Mouse (Mus musculus) MEL (cell line): ENCODE data around the gene Ergic1. TPM values are rescaled to one million over a fixed set of nuclear protein-coding genes. Genes with fewer than 3 reads are reported as not detected.

ENCODE experiments used
- DNase-seq: peaks from one replicate; pipeline ENCODE4 v3.0.0; 2011; ENCODE audit warnings: low read depth, low spot score
- H3K27ac ChIP-seq: 2 replicates; pipeline ENCODE4 v1.5.1; 2012; ENCODE audit warnings: low read depth, mild to moderate bottlenecking, control low read depth, low read length, moderate library complexity; ENCODE audit not compliant: control insufficient read depth
- H3K27me3 ChIP-seq, 2 experiments: fragments of 150-350 bp in 1 of 2; sonication (generic) in 1 of 2; 2 replicates each; pipeline ENCODE4 v1.6.1; 2012; ENCODE audit warnings: low read length in 2 of 2, mild to moderate bottlenecking in 2 of 2, improper control_type of control experiment in 1 of 2, moderate library complexity in 1 of 2; ENCODE audit not compliant: insufficient read depth in 2 of 2, control insufficient read depth in 1 of 2
- H3K36me3 ChIP-seq, 2 experiments: 2 replicates each; pipeline ENCODE4 v1.6.1; 2012 to 2014; ENCODE audit warnings: low read length in 2 of 2, improper control_type of control experiment in 1 of 2, inconsistent platforms in 1 of 2, mild to moderate bottlenecking in 1 of 2; ENCODE audit not compliant: insufficient read depth in 2 of 2, control insufficient read depth in 1 of 2
- H3K4me1 ChIP-seq, 2 experiments: fragments of 150-350 bp in 1 of 2; sonication (generic) in 1 of 2; 2 replicates each; pipeline ENCODE4 v1.6.1; 2012; ENCODE audit warnings: low read length in 2 of 2, improper control_type of control experiment in 1 of 2, mild to moderate bottlenecking in 1 of 2; ENCODE audit not compliant: insufficient read depth in 2 of 2, control insufficient read depth in 1 of 2
- H3K4me3 ChIP-seq, 2 experiments: fragments of 150-350 bp in 1 of 2; sonication (generic) in 1 of 2; 2 replicates each; pipeline ENCODE4 v1.5.1; 2012; ENCODE audit warnings: low read depth in 2 of 2, low read length in 2 of 2, mild to moderate bottlenecking in 2 of 2, moderate library complexity in 2 of 2, control low read depth in 1 of 2, improper control_type of control experiment in 1 of 2; ENCODE audit not compliant: control insufficient read depth in 1 of 2, insufficient read depth in 1 of 2
- H3K79me2 ChIP-seq: 2 replicates; pipeline ENCODE4 v1.6.1; 2012; ENCODE audit warnings: mild to moderate bottlenecking, low read length, moderate library complexity; ENCODE audit not compliant: control insufficient read depth, poor library complexity, insufficient read depth
- H3K9ac ChIP-seq: 2 replicates; pipeline ENCODE4 v1.6.1; 2012; ENCODE audit warnings: low read depth, mild to moderate bottlenecking, control low read depth, low read length, moderate library complexity; ENCODE audit not compliant: control insufficient read depth, poor library complexity, severe bottlenecking
- H3K9me3 ChIP-seq: fragments of 150-350 bp; sonication (generic); replicated peaks from 2 replicates; pipeline ENCODE4 v1.6.1; 2012; ENCODE audit warnings: mild to moderate bottlenecking, low read length, improper control_type of control experiment, moderate library complexity; ENCODE audit not compliant: insufficient read depth
- CHD2 ChIP-seq: IDR thresholded peaks from 2 replicates; pipeline ENCODE4 v1.6.1; 2011; ENCODE audit warnings: low read length, improper control_type of control experiment
- MAZ ChIP-seq: IDR thresholded peaks from 2 replicates; pipeline ENCODE4 v1.6.1; 2012; ENCODE audit warnings: low read depth, mild to moderate bottlenecking, inconsistent platforms, low read length, improper control_type of control experiment
- POLR2AphosphoS2 ChIP-seq: IDR thresholded peaks from 2 replicates; pipeline ENCODE4 v1.6.1; 2011; ENCODE audit warnings: low read length, improper control_type of control experiment
- POLR2AphosphoS5 ChIP-seq: IDR thresholded peaks from 2 replicates; pipeline ENCODE4 v1.6.1; 2012; ENCODE audit warnings: low read depth, borderline replicate concordance, mild to moderate bottlenecking, inconsistent platforms, low read length, moderate library complexity, mixed read lengths
- USF2 ChIP-seq, 2 experiments: IDR thresholded peaks; 2 replicates each; pipeline ENCODE4 v1.6.1; 2011 to 2012; ENCODE audit warnings: improper control_type of control experiment in 2 of 2, low read length in 2 of 2, borderline replicate concordance in 1 of 2, inconsistent platforms in 1 of 2, low read depth in 1 of 2, mild to moderate bottlenecking in 1 of 2; ENCODE audit not compliant: insufficient read depth in 1 of 2
- ZKSCAN1 ChIP-seq: IDR thresholded peaks from 2 replicates; pipeline ENCODE4 v1.6.1; 2012; ENCODE audit warnings: low read depth, mild to moderate bottlenecking, inconsistent platforms, low read length, improper control_type of control experiment, moderate library complexity
- ZNF384 ChIP-seq: IDR thresholded peaks from 2 replicates; pipeline ENCODE4 v1.6.1; 2012; ENCODE audit warnings: low read depth, mild to moderate bottlenecking, inconsistent platforms, low read length, improper control_type of control experiment
- polyA plus RNA-seq, 2 experiments: library from polyadenylated mRNA; stranded (reverse) in 1 of 2; unstranded in 1 of 2; fragments of >175 nt in 1 of 2; fragments of >200 nt in 1 of 2; gene quantifications; 2 replicates each; pipeline versions ENCODE4 v1.2.1 to v1.2.4; 2012; ENCODE audit warnings: low replicate concordance in 2 of 2, low read depth in 1 of 2; ENCODE audit not compliant: insufficient read length in 2 of 2, insufficient read depth in 1 of 2, missing spikeins in 1 of 2
- total RNA-seq: library from RNA; depleted of rRNA; stranded (reverse); fragments of 300-350 nt; gene quantifications from 2 replicates; pipeline ENCODE4 v1.2.3, GENCODE M21; 2012

Gene Ergic1
- total and polyA plus RNA-seq, 3 experiments = 78.5 to 730 (median 95.6) TPM

GRCm38 (mm10) chr17:26551104-26551503 is 10.2 kb upstream of the Ergic1 start:
- Histone ChIP-seq H3K27me3 (peaks cover 28 to 30% of the 10 kb centered on the region in 2 experiments), H3K27ac (no peak overlapping the region), H3K9ac (no peak overlapping the region), H3K9me3 (no peaks in the 10 kb centered on the region), H3K79me2 (no peaks in the 10 kb centered on the region), H3K36me3 (no peaks in the 10 kb centered on the region), H3K4me1 (no peaks in the 10 kb centered on the region), H3K4me3 (no peak overlapping the region)
- DNase-seq = no peak
- no peak for TF ChIP-seq MAZ
- no peak for TF ChIP-seq ZNF384
- no peak for TF ChIP-seq POLR2AphosphoS2

GRCm38 (mm10) chr17:26553033-26553432 is 8.3 kb upstream of the Ergic1 start:
- H3K27me3 ChIP-seq = peaks cover 30% of the 10 kb centered on the region in 2 experiments
- H3K27ac ChIP-seq = no peak overlapping the region
- H3K79me2 ChIP-seq = no peaks in the 10 kb centered on the region
- H3K9me3 ChIP-seq = no peaks in the 10 kb centered on the region
- no peak overlapping the region for H3K9ac ChIP-seq
- no peaks in the 10 kb centered on the region for H3K36me3 ChIP-seq
- TF ChIP-seq USF2 (IDR thresholded peaks at IDR 0.05; ENCODE audit: borderline replicate concordance in 1 of 2, insufficient read depth in 1 of 2, low read depth in 1 of 2, low read length in 2 of 2) (no peak), POLR2AphosphoS5 (no peak)
- H3K4me3 ChIP-seq = no peak overlapping the region
- DNase-seq = no peak
- H3K4me1 ChIP-seq = no peaks in the 10 kb centered on the region

DNA sequence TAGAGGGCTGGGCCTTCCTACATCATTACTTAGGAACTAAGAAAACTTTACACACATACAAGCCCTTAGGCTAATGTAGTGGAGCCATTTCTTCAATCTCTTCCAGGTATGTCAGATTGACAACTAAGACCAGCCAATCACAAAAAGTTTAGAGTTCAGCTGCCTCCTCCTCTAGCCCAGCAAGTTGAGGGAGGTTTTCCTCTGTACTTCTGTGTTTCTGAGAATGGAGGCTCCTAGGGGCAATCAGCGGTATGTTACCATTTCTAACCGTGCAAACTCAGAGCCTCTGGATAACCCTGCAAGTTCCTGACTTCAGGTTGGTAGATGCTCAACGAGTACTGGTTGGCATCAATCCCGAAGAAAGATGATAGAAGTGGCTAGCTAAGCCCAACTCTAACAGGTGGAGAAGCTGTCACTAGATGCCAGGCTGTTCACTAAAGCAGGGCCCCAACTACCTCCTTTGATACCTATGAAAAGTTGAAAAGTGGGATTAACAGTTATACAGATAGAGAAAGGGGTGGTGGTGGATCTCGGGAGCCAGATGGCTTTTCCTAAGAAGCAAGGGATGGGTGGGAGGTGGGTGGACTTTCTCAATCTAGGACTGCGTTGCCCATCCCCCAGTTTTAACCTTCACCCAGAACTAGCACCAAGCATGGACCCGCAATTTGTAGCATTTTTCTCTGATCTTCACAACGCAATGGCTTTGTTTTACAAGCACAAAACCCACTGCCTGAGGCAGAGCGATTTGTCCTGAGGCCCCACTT is 581 bp upstream of the Ergic1 start:
- Histone ChIP-seq H3K9ac (peak overlapping the region; percentile 86), H3K36me3 (peaks cover 0 to 3% of the 10 kb centered on the region in 2 experiments; a peak in 3 of 4 replicates), H3K27ac (peak overlapping the region; percentile 52), H3K27me3 (peaks cover under 1 to 6% of the 10 kb centered on the region in 2 experiments), H3K79me2 (peaks cover 22% of the 10 kb centered on the region), H3K4me3 (peak overlapping the region; percentile 65 to 96), H3K9me3 (no peaks in the 10 kb centered on the region), H3K4me1 (peaks cover 0 to 2% of the 10 kb centered on the region in 2 experiments; a peak in 1 of 4 replicates)
- DNase-seq = peak; percentile 80
- TF ChIP-seq MAZ (no peak; the same call in 1 of the 2 replicates), ZKSCAN1 (peak; percentile 38; the same call in 1 of the 2 replicates), CHD2 (peak; percentile 32; the same call in 1 of the 2 replicates)
